Mouse (Mus musculus) midbrain, embryonic 16.5 days (tissue): ENCODE measurements at regions not wholly inside any gene's neighbourhood (a gene's known extent, or its start where the extent isn't known, plus 50 kb on each side); places are given as distances from the start of the nearest gene placed in this dataset.

Experiments
- ATAC-seq: fragments of 200-750 bp; cut with Nextera tagmentation; 2 replicates; pipeline ENCODE4 v1.8.0; 2017; ENCODE audit warnings: moderate TSS enrichment
- H3K27ac ChIP-seq: fragments of 300-500 bp; sonication (generic); 2 replicates; pipeline ENCODE4 v1.5.1; 2014; ENCODE audit warnings: mild to moderate bottlenecking, low read length, mixed read lengths
- H3K27me3 ChIP-seq: fragments of 300-500 bp; sonication (generic); 2 replicates; pipeline ENCODE4 v1.6.1; 2014; ENCODE audit warnings: low read depth, low read length, mixed read lengths; ENCODE audit not compliant: control insufficient read depth, insufficient read depth
- H3K36me3 ChIP-seq: fragments of 300-500 bp; sonication (generic); 2 replicates; pipeline ENCODE4 v1.6.1; 2014; ENCODE audit warnings: mild to moderate bottlenecking, low read length, moderate library complexity, mixed read lengths; ENCODE audit not compliant: control insufficient read depth, insufficient read depth
- H3K4me1 ChIP-seq: fragments of 300-500 bp; sonication (generic); 2 replicates; pipeline ENCODE4 v1.6.1; 2014; ENCODE audit warnings: mild to moderate bottlenecking, low read length, mixed read lengths; ENCODE audit not compliant: control insufficient read depth, insufficient read depth
- H3K4me2 ChIP-seq: fragments of 300-500 bp; sonication (generic); 2 replicates; pipeline ENCODE4 v1.6.1; 2014; ENCODE audit warnings: mild to moderate bottlenecking, low read length, mixed read lengths
- H3K4me3 ChIP-seq: fragments of 300-500 bp; sonication (generic); 2 replicates; pipeline ENCODE4 v1.5.1; 2014; ENCODE audit warnings: low read depth, mild to moderate bottlenecking, low read length, moderate library complexity, mixed read lengths
- H3K9ac ChIP-seq: fragments of 300-500 bp; sonication (generic); 2 replicates; pipeline ENCODE4 v1.6.1; 2014; ENCODE audit warnings: low read depth, low read length, mixed read lengths
- H3K9me3 ChIP-seq: fragments of 300-500 bp; sonication (generic); replicated peaks from 2 replicates; pipeline ENCODE4 v1.6.1; 2014; ENCODE audit warnings: mild to moderate bottlenecking, low read length, mixed read lengths; ENCODE audit not compliant: control insufficient read depth, poor library complexity, severe bottlenecking
- WGBS: fragments of 180-500 bp; shearing (Covaris S2); extraction: QIAGEN DNeasy Blood & Tissue Kit; methylation state at CpG from one replicate; pipeline ENCODE4 v1.1.7; 2014; 5-methylcytosine and 5-hydroxymethylcytosine counted together

DNA sequence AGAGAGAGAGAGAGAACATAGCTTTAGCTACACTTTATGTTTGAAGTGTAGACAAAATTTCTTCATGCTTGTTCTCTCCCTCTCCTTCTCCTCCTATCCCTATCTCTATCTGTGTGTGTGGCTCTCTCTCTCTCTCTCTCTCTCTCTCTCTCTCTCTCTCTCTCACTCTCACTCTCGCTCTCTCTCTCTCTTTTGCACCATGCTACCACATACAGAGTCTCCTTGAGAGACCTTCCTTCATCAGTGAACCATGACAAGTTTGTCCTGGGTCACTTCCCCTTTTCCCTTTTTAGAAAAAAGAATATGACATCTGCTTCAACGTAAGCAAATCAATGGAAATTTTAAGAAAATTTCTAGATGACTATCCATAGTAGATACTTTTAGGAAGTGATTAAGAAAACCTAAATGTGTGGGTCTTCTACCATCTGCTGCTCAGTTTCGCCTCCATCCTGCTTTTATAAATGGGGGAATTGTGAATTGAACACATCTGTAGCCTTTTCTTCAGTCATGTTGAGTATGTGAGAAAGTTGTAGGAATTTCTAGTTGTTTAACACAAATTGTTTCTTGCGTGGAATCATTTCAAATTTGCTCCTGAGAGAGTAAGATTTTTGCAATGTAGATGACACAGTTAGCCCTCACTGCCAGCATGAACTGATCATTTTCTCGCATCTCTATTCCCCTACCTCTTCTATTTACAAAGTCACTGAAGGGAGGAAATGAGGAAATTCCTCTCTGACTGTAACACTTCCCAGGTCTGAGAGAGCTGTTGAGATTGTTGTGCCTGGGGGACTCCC is 91.3 kb downstream of the A730009L09Rik start:
- Histone ChIP-seq H3K4me3 (no peak overlapping the region), H3K9me3 (no peaks in the 10 kb centered on the region), H3K27me3 (no peaks in the 10 kb centered on the region), H3K4me2 (no peak overlapping the region), H3K27ac (no peak overlapping the region), H3K36me3 (no peaks in the 10 kb centered on the region), H3K4me1 (no peaks in the 10 kb centered on the region), H3K9ac (no peak overlapping the region)
- 83% methylated on average over 5 of the region's 5 CpGs for whole genome bisulfite sequencing
- no peak for ATAC-seq

DNA sequence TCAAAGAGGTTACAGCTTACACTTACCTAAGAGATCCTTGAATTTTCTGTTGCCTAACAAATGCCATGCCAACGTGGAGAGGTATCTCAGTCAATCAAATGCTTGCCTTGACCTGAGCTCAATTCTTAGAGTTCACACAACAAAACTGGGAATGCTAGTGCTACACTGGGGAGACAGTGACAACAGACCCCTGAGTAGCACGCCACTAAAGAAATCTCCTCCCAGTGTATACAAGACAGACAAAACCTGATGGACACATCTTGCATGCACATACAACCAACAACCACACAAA is 91.8 kb downstream of the A730009L09Rik start:
- no peak for ATAC-seq
- 64% methylated on average over 2 of the region's 2 CpGs for WGBS

DNA sequence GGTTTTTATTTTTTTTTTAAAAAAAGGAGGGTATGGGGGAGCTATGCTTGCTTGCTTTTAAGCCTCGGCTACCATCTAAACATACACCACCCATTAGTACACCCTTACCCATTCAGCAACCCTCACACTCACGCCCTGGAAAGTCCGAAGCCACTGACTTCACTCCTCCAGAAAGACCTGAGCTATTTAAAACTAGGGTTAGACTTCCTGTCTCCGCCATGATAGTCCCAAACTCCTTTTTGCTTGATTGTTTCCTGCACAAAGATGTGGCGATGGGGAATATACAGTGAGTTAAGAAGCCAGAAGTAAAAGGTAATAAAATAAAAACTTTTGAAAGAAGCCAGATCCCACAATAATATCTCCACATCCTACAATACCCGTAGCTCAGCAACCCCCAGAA is 92.6 kb downstream of the A730009L09Rik start:
- H3K9ac ChIP-seq = no peak overlapping the region
- H3K27me3 ChIP-seq = no peaks in the 10 kb centered on the region
- H3K36me3 ChIP-seq = no peaks in the 10 kb centered on the region
- WGBS = 92% methylated on average over 6 of the region's 6 CpGs
- H3K4me1 ChIP-seq = no peaks in the 10 kb centered on the region
- no peak overlapping the region for H3K4me2 ChIP-seq
- H3K9me3 ChIP-seq = no peaks in the 10 kb centered on the region
- ATAC-seq = no peak
- no peak overlapping the region for H3K27ac ChIP-seq
- H3K4me3 ChIP-seq = no peak overlapping the region

More for the DNA sequence above, 91.8 kb downstream of the A730009L09Rik start:
- Histone ChIP-seq H3K4me3 (no peak overlapping the region), H3K27ac (no peak overlapping the region), H3K27me3 (no peaks in the 10 kb centered on the region), H3K9me3 (no peaks in the 10 kb centered on the region), H3K4me1 (no peaks in the 10 kb centered on the region), H3K9ac (no peak overlapping the region), H3K36me3 (no peaks in the 10 kb centered on the region), H3K4me2 (no peak overlapping the region)

DNA sequence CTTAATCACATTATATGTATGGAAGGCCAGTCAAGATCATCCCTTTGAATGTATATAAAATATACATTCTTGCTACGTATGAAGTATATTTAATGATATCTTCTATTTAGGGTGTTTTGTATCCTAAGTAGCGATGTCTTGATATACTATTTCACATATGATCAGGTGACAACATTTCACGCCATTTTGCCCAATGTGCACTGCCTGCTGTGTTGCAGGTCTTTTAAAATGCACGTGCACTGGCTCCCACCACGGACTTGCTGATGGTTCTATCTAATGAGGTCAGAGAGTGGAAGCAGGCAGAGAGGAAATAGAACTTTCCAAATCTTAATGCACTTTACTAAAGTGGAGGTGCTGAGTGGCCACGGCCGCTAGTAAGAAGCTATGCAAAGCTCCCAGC is 100.8 kb downstream of the A730009L09Rik start:
- Histone ChIP-seq H3K4me1 (no peaks in the 10 kb centered on the region), H3K4me2 (no peak overlapping the region), H3K36me3 (no peaks in the 10 kb centered on the region), H3K27me3 (no peaks in the 10 kb centered on the region), H3K9ac (no peak overlapping the region), H3K4me3 (no peak overlapping the region), H3K27ac (no peak overlapping the region), H3K9me3 (no peaks in the 10 kb centered on the region)
- no peak for ATAC-seq
- WGBS = 93% methylated on average over 7 of the region's 7 CpGs

DNA sequence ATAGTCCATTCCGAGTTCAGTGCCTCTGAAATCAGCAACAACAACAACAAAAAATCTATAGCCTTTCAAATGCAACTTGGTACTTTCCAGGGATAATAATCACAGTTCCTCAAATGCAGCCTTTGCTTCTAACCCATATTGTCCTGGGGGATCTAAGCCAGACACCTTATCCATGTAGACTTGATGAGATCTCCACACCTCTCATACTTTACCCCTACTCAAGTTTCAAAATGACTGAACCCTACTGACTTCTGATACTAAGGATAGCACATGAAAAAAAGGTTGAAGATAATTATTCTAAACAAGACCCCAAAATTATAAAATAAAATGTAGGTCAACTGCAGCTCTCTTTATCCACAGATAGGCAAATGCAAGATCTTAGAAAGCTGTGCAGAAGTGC is 101.2 kb downstream of the A730009L09Rik start:
- Histone ChIP-seq H3K4me2 (no peak overlapping the region), H3K27ac (no peak overlapping the region), H3K9me3 (no peaks in the 10 kb centered on the region), H3K27me3 (no peaks in the 10 kb centered on the region), H3K4me1 (no peaks in the 10 kb centered on the region), H3K36me3 (no peaks in the 10 kb centered on the region), H3K9ac (no peak overlapping the region), H3K4me3 (no peak overlapping the region)
- WGBS = 70% methylated on average over 1 of the region's 1 CpGs
- ATAC-seq = no peak

DNA sequence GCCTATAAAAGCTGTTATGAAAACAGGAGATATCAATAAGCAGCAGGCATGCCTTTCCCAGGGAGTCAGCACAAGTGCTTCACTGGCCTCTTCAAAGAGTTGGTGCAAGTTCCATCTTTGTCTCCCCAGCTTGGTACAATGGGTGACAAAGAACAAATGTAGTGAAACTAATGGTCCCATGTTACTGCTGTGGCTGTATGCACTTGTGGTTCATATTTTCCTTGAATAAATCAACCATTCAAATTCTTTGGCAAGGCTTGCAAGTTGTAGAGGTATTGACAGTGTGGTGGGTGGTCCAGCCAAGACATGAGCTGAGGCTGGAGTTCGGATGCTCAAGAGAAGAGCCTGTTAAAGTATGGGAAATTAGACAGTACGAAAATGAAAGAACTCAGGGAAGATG is 103.5 kb downstream of the A730009L09Rik start:
- Histone ChIP-seq H3K4me1 (no peaks in the 10 kb centered on the region), H3K27ac (no peak overlapping the region), H3K27me3 (no peaks in the 10 kb centered on the region), H3K4me2 (no peak overlapping the region), H3K9ac (no peak overlapping the region), H3K36me3 (no peaks in the 10 kb centered on the region), H3K9me3 (no peaks in the 10 kb centered on the region), H3K4me3 (no peak overlapping the region)
- 87% methylated on average over 2 of the region's 2 CpGs for WGBS
- ATAC-seq = no peak

DNA sequence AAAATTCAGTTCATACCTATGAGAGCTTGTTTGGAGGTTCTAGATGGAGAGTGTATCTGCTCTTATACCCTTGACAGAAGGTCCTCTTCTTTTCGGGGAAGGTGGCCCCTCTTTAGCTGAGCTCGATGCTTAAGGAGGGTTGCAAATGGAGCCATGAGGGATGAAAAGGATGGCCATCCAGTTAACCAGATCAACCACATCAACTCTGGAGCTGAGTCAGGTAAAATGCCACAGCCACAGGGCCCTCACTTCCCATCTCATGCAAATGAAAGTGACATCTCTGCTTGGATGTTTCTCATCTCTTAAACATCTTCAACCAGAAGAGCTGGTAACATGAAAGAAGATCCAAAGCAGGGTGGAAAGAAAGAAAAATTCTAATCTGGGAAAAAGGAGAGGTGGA is 105.0 kb downstream of the A730009L09Rik start:
- WGBS = 85% methylated on average over 2 of the region's 2 CpGs
- no peak overlapping the region for H3K4me2 ChIP-seq
- no peak overlapping the region for H3K4me3 ChIP-seq

DNA sequence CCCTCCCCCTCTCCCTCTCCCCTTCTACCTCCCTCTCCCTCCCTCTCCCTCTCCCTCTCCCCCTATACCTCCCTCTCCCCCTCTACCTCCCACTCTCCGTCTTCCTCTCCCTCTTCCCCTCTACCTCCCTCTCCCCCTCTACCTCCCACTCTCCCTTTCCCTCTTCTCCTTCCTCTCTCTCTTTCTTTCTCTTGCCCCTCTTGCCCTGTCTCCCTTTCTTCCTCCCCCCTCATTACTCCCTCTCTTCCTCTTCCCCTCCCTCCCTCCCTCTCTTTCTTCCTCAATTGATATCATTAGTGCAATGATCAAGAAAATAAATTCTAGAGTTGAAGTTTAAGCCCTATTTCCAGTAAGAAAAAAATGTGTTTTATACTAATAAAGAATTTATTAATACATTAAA is 105.9 kb downstream of the A730009L09Rik start:
- no peaks in the 10 kb centered on the region for H3K27me3 ChIP-seq
- H3K36me3 ChIP-seq = no peaks in the 10 kb centered on the region
- H3K4me1 ChIP-seq = no peaks in the 10 kb centered on the region
- no peak overlapping the region for H3K4me2 ChIP-seq
- H3K27ac ChIP-seq = no peak overlapping the region
- WGBS = no CpG with 5 or more reads among the region's 1 CpGs
- H3K9ac ChIP-seq = no peak overlapping the region
- H3K9me3 ChIP-seq = no peaks in the 10 kb centered on the region
- peak; percentile 54; the same call in 1 of the 2 replicates for ATAC-seq
- H3K4me3 ChIP-seq = no peak overlapping the region

More for the DNA sequence above, 105.0 kb downstream of the A730009L09Rik start:
- no peaks in the 10 kb centered on the region for H3K9me3 ChIP-seq
- ATAC-seq = no peak
- no peaks in the 10 kb centered on the region for H3K36me3 ChIP-seq
- no peaks in the 10 kb centered on the region for H3K4me1 ChIP-seq
- H3K9ac ChIP-seq = no peak overlapping the region
- no peaks in the 10 kb centered on the region for H3K27me3 ChIP-seq
- H3K27ac ChIP-seq = no peak overlapping the region

DNA sequence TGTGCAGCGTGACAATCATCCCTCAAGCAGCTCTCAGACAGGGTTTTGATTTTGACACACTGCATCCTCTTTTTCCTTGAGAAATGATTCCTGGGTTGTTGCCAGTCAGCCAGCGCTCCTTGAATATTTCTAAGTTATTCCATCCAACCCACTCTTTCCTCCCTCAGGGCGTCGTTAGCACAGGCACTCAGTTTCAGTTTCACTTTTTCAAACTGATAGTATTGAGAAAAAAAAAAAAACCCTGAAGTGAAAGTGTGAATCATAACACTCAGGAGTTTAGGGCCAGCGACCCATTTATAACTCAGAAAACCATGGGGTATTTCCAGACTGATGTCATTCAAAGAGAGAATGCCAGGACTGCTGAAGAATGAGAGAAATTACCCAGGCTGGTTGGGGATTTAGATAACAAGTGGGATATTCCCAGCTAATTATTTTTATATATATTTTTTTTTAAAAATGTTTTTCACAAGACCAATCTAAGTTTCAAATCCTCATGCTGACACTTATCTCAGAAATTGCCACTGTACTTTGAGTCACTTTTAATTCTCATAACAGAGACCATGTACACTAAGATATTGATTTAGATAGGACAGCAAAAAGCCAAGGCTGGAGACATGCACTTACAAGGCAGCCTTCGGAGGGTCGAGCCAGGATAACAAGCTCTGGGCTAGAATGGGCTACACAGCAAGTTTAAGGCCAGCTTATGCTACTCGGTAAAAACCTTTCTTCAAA is 106.5 kb downstream of the A730009L09Rik start:
- WGBS = 64% methylated on average over 8 of the region's 8 CpGs
- no peaks in the 10 kb centered on the region for H3K36me3 ChIP-seq
- H3K4me1 ChIP-seq = no peaks in the 10 kb centered on the region
- H3K4me2 ChIP-seq = 0 out of 2 replicates have a peak overlapping the region, but pooled peaks have one; percentile 9
- ATAC-seq = peak; percentile 76
- H3K9ac ChIP-seq = no peak overlapping the region
- no peaks in the 10 kb centered on the region for H3K27me3 ChIP-seq
- no peak overlapping the region for H3K27ac ChIP-seq
- H3K4me3 ChIP-seq = no peak overlapping the region
- H3K9me3 ChIP-seq = no peaks in the 10 kb centered on the region
